Mouse (Mus musculus) CH12.LX (cell line): ENCODE results near the gene D630045J12Rik. TPM values are rescaled to one million over a fixed set of nuclear protein-coding genes. Genes with fewer than 3 reads are reported as not detected.

ENCODE experiments used
- DNase-seq: peaks from one replicate; pipeline ENCODE4 v3.0.0-alpha.2; 2013; ENCODE audit errors: extremely low read depth
- H3K27ac ChIP-seq: 2 replicates; pipeline ENCODE4 v1.5.1; 2012; ENCODE audit warnings: low read depth, mild to moderate bottlenecking, control low read depth, moderate library complexity; ENCODE audit not compliant: insufficient read depth
- H3K27me3 ChIP-seq: replicated peaks from 2 replicates; pipeline ENCODE3; 2012; ENCODE audit warnings: inconsistent platforms
- H3K36me3 ChIP-seq, 2 experiments: replicated peaks in 1 of 2; 2 replicates each; pipeline versions ENCODE3 to v1.6.1; 2012; ENCODE audit warnings: inconsistent platforms in 1 of 2, low read length in 1 of 2, mild to moderate bottlenecking in 1 of 2, mixed read lengths in 1 of 2, moderate library complexity in 1 of 2; ENCODE audit not compliant: control insufficient read depth in 1 of 2, insufficient read depth in 1 of 2
- H3K4me1 ChIP-seq, 2 experiments: 2 replicates each; pipeline ENCODE4 v1.6.1; 2012; ENCODE audit warnings: inconsistent platforms in 1 of 2, moderate library complexity in 1 of 2; ENCODE audit not compliant: insufficient read depth in 2 of 2, control insufficient read depth in 1 of 2
- H3K4me2 ChIP-seq: 2 replicates; pipeline ENCODE4 v1.6.1; 2012; ENCODE audit warnings: low read depth, mild to moderate bottlenecking, control low read depth; ENCODE audit not compliant: poor library complexity, insufficient read depth, severe bottlenecking
- H3K4me3 ChIP-seq, 3 experiments: fragments of 150-350 bp in 1 of 3; sonication (generic) in 1 of 3; replicated peaks in 1 of 3; 2 replicates each; pipeline versions ENCODE3 to v1.5.1; 2011 to 2012; ENCODE audit warnings: low read depth in 2 of 3, low read length in 2 of 3, mild to moderate bottlenecking in 2 of 3, moderate library complexity in 2 of 3, control low read depth in 1 of 3, improper control_type of control experiment in 1 of 3, inconsistent platforms in 1 of 3, mixed read lengths in 1 of 3; ENCODE audit not compliant: poor library complexity in 1 of 3
- H3K79me2 ChIP-seq: replicated peaks from 2 replicates; pipeline ENCODE4 v1.6.1; 2012; ENCODE audit warnings: mild to moderate bottlenecking, moderate library complexity; ENCODE audit not compliant: control insufficient read depth, poor library complexity, insufficient read depth, severe bottlenecking; ENCODE audit errors: extremely low read depth
- H3K9ac ChIP-seq: 2 replicates; pipeline ENCODE4 v1.6.1; 2012; ENCODE audit warnings: low read depth, mild to moderate bottlenecking, control low read depth, moderate library complexity; ENCODE audit not compliant: insufficient read depth
- H3K9me3 ChIP-seq: replicated peaks from 2 replicates; pipeline ENCODE3; 2012; ENCODE audit warnings: low read length, inconsistent platforms, mixed read lengths
- BHLHE40 ChIP-seq: IDR thresholded peaks from 2 replicates; pipeline ENCODE4 v1.6.1; 2011; ENCODE audit warnings: mild to moderate bottlenecking, low read depth, low read length, improper control_type of control experiment
- CHD1 ChIP-seq: IDR thresholded peaks from 2 replicates; pipeline ENCODE4 v1.6.1; 2012; ENCODE audit warnings: low read depth, low read length, improper control_type of control experiment, inconsistent platforms
- CTCF ChIP-seq, 2 experiments: IDR thresholded peaks in 1 of 2; conservative IDR thresholded peaks in 1 of 2; 2 replicates each; pipeline ENCODE4 v1.5.1; 2011 to 2012; ENCODE audit warnings: low read depth in 2 of 2, low read length in 2 of 2, improper control_type of control experiment in 1 of 2, inconsistent platforms in 1 of 2, mild to moderate bottlenecking in 1 of 2, moderate library complexity in 1 of 2
- ETS1 ChIP-seq: conservative IDR thresholded peaks from 2 replicates; pipeline ENCODE4 v1.6.1; 2012; ENCODE audit warnings: low read depth, mild to moderate bottlenecking, inconsistent platforms, low read length, improper control_type of control experiment, moderate library complexity
- KAT2A ChIP-seq: IDR thresholded peaks from 2 replicates; pipeline ENCODE4 v1.6.1; 2012; ENCODE audit warnings: low read length, improper control_type of control experiment, inconsistent platforms; ENCODE audit not compliant: insufficient replicate concordance
- MAFK ChIP-seq: IDR thresholded peaks from 2 replicates; pipeline ENCODE4 v1.6.1; 2011; ENCODE audit warnings: low read length, improper control_type of control experiment; ENCODE audit not compliant: insufficient replicate concordance
- MAX ChIP-seq: IDR thresholded peaks from 2 replicates; pipeline ENCODE4 v1.6.1; 2011; ENCODE audit warnings: low read length, improper control_type of control experiment
- MEF2A ChIP-seq: IDR thresholded peaks from 2 replicates; pipeline ENCODE4 v1.6.1; 2014; ENCODE audit warnings: low read depth, mild to moderate bottlenecking, inconsistent platforms, low read length, improper control_type of control experiment, borderline replicate concordance
- MXI1 ChIP-seq: IDR thresholded peaks from 2 replicates; pipeline ENCODE4 v1.6.1; 2011; ENCODE audit warnings: mild to moderate bottlenecking, low read depth, low read length, improper control_type of control experiment
- NELFE ChIP-seq: IDR thresholded peaks from 2 replicates; pipeline ENCODE4 v1.6.1; 2011; ENCODE audit warnings: low read depth, low read length, improper control_type of control experiment
- PAX5 ChIP-seq: IDR thresholded peaks from 2 replicates; pipeline ENCODE4 v1.6.1; 2012; ENCODE audit warnings: low read length, inconsistent platforms, mixed read lengths
- POLR2A ChIP-seq: IDR thresholded peaks from 2 replicates; pipeline ENCODE4 v1.6.1; 2011; ENCODE audit warnings: low read depth, mild to moderate bottlenecking, improper control_type of control experiment, low read length
- SIN3A ChIP-seq: IDR thresholded peaks from 2 replicates; pipeline ENCODE4 v1.6.1; 2012; ENCODE audit warnings: low read length, improper control_type of control experiment, inconsistent platforms
- USF1 ChIP-seq: IDR thresholded peaks from 2 replicates; pipeline ENCODE4 v1.6.1; 2014; ENCODE audit warnings: low read depth, mild to moderate bottlenecking, inconsistent platforms, low read length, improper control_type of control experiment
- ZMIZ1 ChIP-seq: IDR thresholded peaks from 2 replicates; pipeline ENCODE4 v1.6.1; 2012; ENCODE audit warnings: low read depth, mild to moderate bottlenecking, inconsistent platforms, low read length, improper control_type of control experiment
- ZNF384 ChIP-seq: IDR thresholded peaks from 2 replicates; pipeline ENCODE4 v1.6.1; 2012; ENCODE audit warnings: low read depth, low read length, improper control_type of control experiment, inconsistent platforms
- dilution Hi-C: fragments of 300-500 bp; cut with MboI; formaldehyde crosslinking; loops from 2 replicates; pipeline ENCODE4 v1.14.3; 2020; ENCODE audit warnings: low sequenced_read_pairs; ENCODE audit not compliant: extremely low pct_unique_long_range_greater_than_20kb, extremely low pct_ligation_motif_present
- in situ Hi-C: fragments of 300-500 bp; cut with MboI; formaldehyde crosslinking; loops from 3 replicates; pipeline ENCODE4 v1.14.3; 2019; ENCODE audit warnings: low sequenced_read_pairs, low pct_ligation_motif_present, low pct_unique_long_range_greater_than_20kb, mixed read lengths
- polyA plus RNA-seq: library from polyadenylated mRNA; unstranded; fragments of >175 nt; gene quantifications from 2 replicates; pipeline ENCODE4 v1.2.1, GENCODE M21; 2012; ENCODE audit warnings: low read depth; ENCODE audit not compliant: insufficient read length
- total RNA-seq, 2 experiments: library from RNA; depleted of rRNA; stranded (reverse); fragments of 300-350 nt in 1 of 2; fragments of >200 nt in 1 of 2; gene quantifications; 2 replicates each; pipeline ENCODE4 v1.2.3; 2012 to 2014

The D630045J12Rik gene
- total and polyA plus RNA-seq, 3 experiments: 0.48 to 4.9 (median 1.7) TPM

DNA sequence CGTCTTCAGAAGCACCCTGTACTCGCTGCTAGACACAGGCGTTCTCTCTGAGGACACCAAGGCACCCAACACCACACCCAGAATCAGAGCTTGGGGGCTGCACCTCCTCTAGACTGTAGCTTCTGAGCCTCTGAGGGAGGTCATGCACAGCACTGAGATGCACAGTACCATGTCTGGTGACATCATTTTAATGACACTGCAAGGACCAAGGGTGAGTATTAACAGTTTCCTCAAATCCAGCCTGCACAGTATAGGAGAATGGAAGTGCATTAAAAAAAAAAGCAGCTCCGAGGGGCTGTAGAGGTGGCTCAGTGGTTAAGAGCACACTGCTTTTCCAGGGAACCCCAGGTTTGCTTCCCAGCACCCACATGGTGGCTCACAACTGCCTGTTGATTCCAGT lies 94.2 kb downstream of the D630045J12Rik start:
- Histone ChIP-seq H3K27ac (no peak overlapping the region), H3K79me2 (no peaks in the 10 kb centered on the region), H3K4me1 (peaks cover 8 to 37% of the 10 kb centered on the region in 2 experiments), H3K4me3 (no peak overlapping the region), H3K27me3 (no peaks in the 10 kb centered on the region), H3K4me2 (no peak overlapping the region), H3K36me3 (peaks cover 0 to 14% of the 10 kb centered on the region in 2 experiments), H3K9ac (no peak overlapping the region), H3K9me3 (no peaks in the 10 kb centered on the region)
- in situ Hi-C loops (loop anchor here (25.0 kb wide), 1 partner anchor 378 kb away; the partner anchor contains the start of gene Fmc1), dilution Hi-C loops (no loop called here)
- TF ChIP-seq POLR2A (no peak), ZNF384 (no peak)
- DNase-seq: no peak

DNA sequence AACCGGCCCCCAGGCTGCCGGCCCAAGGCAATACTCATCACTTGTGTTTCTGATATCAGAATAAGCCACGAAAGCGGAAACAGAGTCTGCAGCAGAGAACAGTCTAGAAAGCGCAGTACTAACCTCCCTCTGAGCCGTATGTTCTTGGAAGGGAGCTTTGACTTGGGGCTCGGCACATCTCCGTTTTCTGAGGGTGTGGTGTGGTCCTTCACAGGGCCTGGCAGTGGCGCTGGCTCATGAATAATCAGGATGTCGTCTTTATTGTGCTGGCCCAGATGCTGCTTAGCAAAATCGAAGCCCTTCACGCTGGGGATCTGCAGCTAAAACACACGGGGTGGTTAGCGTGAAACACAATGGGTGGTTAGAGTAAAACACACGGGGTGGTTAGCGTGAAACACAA lies 95.9 kb downstream of the D630045J12Rik start:
- no peak for TF ChIP-seq MXI1
- TF ChIP-seq KAT2A: no peak
- TF ChIP-seq MAFK: no peak
- no peak for TF ChIP-seq CHD1
- no peak for TF ChIP-seq BHLHE40
- no peak for TF ChIP-seq PAX5
- no peak for TF ChIP-seq SIN3A
- no peak for TF ChIP-seq NELFE
- TF ChIP-seq ZNF384: no peak
- no peak for TF ChIP-seq USF1
- no peak for TF ChIP-seq ETS1
- in situ Hi-C loops: loop anchor here (25.0 kb wide), 1 partner anchor 379 kb away; the partner anchor contains the start of gene Fmc1
- Histone ChIP-seq H3K79me2 (no peaks in the 10 kb centered on the region), H3K9ac (no peak overlapping the region), H3K27me3 (no peaks in the 10 kb centered on the region), H3K4me2 (no peak overlapping the region), H3K4me3 (no peak overlapping the region), H3K9me3 (no peaks in the 10 kb centered on the region), H3K27ac (no peak overlapping the region), H3K36me3 (peaks cover 0 to 16% of the 10 kb centered on the region in 2 experiments), H3K4me1 (peaks cover 8 to 28% of the 10 kb centered on the region in 2 experiments)
- dilution Hi-C loops: no loop called here
- DNase-seq: no peak

GRCm38 (mm10) chr6:38156204-38156603 lies 97.6 kb downstream of the D630045J12Rik start:
- H3K9ac ChIP-seq: no peak overlapping the region
- 0 out of 4 replicates have a peak, but pooled peaks of 1 of the 2 experiments have one; percentile 7 for TF ChIP-seq CTCF (conservative IDR thresholded peaks at IDR 0.05 in 1 of 2, IDR thresholded peaks at IDR 0.05 in 1 of 2; ENCODE audit: low read depth in 2 of 2, low read length in 2 of 2)
- no peak for TF ChIP-seq KAT2A
- no peak for TF ChIP-seq MAX
- TF ChIP-seq ZMIZ1: no peak
- no peak for TF ChIP-seq MEF2A
- no peaks in the 10 kb centered on the region for H3K79me2 ChIP-seq
- in situ Hi-C loops (loop anchor here (25.0 kb wide), 1 partner anchor 381 kb away; the partner anchor contains the start of gene Fmc1), dilution Hi-C loops (no loop called here)
- H3K4me1 ChIP-seq: peaks cover 3 to 18% of the 10 kb centered on the region in 2 experiments
- no peaks in the 10 kb centered on the region for H3K9me3 ChIP-seq
- H3K4me3 ChIP-seq: no peak overlapping the region
- DNase-seq: no peak
- H3K27ac ChIP-seq: no peak overlapping the region
- no peaks in the 10 kb centered on the region for H3K27me3 ChIP-seq
- H3K4me2 ChIP-seq: no peak overlapping the region
- H3K36me3 ChIP-seq: peaks cover 0 to 19% of the 10 kb centered on the region in 2 experiments
